Mouse (Mus musculus) fat pad, adult 2 months (tissue): ENCODE measurements around the gene Arhgap6.

Experiments used
- DNase-seq: peaks from one replicate; pipeline ENCODE4 v3.0.0-alpha.2; 2011; ENCODE audit warnings: low read depth, low spot score; ENCODE audit errors: extremely low read depth

Gene Arhgap6

GRCm38 (mm10) chrX:169107372-169107771 lies 312.5 kb downstream of the Arhgap6 start:
- DNase-seq = no peak

DNA sequence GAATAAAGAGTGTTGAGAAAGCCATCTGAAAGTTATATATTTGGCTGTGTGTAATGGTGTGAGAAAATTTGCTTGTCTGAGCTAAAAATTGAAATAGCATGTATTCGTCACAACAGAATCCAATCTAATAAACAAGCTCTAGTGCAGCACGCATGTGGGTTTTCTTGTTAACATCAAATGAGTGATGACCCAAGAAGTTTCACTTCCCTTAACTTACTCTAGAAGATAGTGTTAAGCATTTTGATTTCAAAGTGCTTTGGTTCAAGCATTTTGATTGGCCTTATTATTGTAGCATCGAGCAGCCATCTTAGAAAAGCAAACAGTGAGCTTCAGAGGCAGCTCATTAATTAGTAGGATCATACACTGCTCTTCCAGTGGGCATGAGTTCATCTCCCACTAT lies 315.1 kb downstream of the Arhgap6 start:
- DNase-seq = no peak

- no peak for DNase-seq
These were observed 317.8 kb downstream of the Arhgap6 start for GRCm38 (mm10) chrX:169112662-169113061.

DNA sequence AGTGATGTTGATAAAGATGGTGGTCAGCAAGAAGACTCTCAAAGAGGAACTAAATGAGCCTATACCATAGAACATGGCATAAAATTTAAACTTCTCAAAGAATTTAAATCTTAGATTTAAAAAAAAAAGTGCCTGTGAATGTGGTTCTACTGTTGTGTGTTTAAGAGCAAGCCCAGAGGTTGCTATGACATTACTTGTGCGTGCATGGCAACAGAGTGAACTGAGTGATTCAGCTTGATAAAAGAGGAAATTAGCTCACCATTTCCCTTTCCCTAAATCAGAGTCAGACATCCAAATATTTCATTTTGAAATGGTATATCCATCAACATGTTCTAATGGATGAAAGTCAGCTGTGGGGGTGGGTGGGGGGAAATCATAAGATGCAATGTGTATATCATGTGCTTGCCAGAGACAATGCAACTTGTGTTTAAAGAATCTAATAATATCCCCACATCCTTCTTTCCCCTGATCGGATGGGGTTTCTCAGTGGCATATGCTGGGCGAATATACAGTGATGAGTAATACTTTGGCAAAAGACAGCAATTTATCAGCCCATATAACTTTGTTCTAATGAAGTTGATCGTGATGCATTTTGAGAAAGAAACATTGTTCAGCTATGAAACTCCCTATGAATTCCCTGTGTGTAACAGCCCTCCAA lies 328.3 kb downstream of the Arhgap6 start:
- DNase-seq = no peak

GRCm38 (mm10) chrX:169123773-169124151 lies 328.9 kb downstream of the Arhgap6 start:
- no peak for DNase-seq

GRCm38 (mm10) chrX:169139758-169140157 lies 344.9 kb downstream of the Arhgap6 start:
- DNase-seq = no peak

GRCm38 (mm10) chrX:169140467-169140866 lies 345.6 kb downstream of the Arhgap6 start:
- no peak for DNase-seq

GRCm38 (mm10) chrX:169153805-169154204 lies 358.9 kb downstream of the Arhgap6 start:
- DNase-seq = no peak

GRCm38 (mm10) chrX:169158385-169158784 lies 363.5 kb downstream of the Arhgap6 start:
- no peak for DNase-seq

GRCm38 (mm10) chrX:169170981-169171380 lies 376.1 kb downstream of the Arhgap6 start:
- DNase-seq = no peak

GRCm38 (mm10) chrX:169173796-169174195 lies 378.9 kb downstream of the Arhgap6 start:
- DNase-seq = no peak

- DNase-seq = no peak
These were observed 383.7 kb downstream of the Arhgap6 start for GRCm38 (mm10) chrX:169178634-169179033.

DNA sequence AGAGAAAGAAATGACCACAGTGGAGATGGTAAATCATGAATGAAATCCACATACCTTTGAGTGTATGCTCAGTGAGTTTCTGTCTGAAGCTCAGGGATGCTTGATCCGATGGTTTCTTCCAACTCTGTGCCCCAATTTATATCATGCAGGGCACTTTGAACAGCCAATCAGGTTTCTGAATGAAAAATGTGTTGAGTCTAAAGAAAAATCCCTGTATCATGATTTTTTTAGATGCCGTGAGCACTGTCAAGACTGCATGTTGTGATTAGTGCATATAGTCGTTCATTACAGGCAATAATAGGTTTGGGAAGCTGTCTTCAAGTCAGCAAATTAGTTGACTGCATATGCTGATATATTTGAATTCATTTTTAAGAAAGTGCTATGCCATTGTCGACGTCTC lies 392.2 kb downstream of the Arhgap6 start, which contains the start of gene Amelx:
TSS of gene Amelx (minus strand) at position 101 of the 400 bp plus-strand sequence.
- no peak for DNase-seq

DNA sequence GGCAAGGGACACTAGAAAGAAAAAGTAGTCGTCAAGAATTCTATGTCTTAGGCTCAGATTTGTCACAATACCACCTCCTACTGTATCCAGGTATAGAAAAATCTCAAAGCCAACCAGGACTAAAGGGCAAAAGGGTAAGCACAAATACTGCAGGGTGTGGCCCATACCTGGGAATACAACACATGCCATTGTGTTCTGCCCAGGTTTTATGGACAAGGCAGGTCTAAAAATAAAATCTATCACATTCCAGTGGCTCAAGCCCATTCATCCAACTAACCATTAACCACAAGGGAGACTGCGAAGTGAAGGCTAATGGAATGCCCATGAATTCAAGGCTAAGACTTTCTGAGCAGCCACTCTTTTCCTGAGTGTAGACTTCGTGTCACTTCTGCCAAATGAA lies 415.1 kb downstream of the Arhgap6 start:
- DNase-seq = no peak

DNA sequence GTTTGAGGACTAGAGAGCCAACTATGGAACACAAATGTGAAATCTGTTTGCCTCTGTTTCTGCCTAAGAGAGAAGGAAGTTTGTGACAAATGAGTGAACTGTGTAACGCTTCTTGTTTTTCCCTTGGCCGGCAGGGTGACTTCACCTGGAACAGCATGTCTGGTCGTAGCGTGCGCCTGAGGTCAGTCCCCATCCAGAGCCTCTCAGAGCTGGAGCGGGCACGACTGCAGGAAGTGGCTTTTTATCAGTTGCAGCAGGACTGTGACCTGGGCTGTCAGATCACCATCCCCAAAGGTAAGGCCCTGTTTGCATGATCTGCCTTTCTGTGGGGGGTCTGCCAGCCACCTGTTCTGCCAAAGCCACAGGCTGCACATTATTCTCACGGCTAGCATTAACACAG lies 425.2 kb downstream of the Arhgap6 start:
- DNase-seq = no peak

- DNase-seq = no peak
These were observed 427.6 kb downstream of the Arhgap6 start for GRCm38 (mm10) chrX:169222357-169223062.

- DNase-seq = no peak
These were observed 461.0 kb downstream of the Arhgap6 start for GRCm38 (mm10) chrX:169255915-169256314.

GRCm38 (mm10) chrX:169256741-169257140 lies 461.8 kb downstream of the Arhgap6 start:
- DNase-seq = no peak

DNA sequence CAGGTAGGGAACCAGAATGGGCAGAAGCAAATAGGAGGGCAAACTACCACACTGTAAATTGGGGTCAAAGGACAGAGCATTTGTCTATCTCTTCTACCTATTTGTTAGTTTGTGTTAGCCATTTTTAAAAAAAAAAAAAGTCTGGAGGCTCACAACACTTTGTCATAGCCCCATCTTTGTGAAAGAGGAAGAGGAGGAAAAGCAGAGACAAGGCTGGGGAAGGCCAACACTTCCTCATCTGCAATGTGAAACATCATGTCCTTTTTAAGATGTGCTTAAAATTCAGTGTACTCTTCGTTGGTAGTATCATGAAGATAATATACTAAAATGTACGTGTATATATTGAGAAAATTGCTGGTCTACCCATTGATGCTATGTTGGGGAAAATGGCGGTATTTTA lies 466.1 kb downstream of the Arhgap6 start:
- DNase-seq = no peak

- no peak for DNase-seq
These were observed 467.3 kb downstream of the Arhgap6 start for GRCm38 (mm10) chrX:169262212-169262611.

DNA sequence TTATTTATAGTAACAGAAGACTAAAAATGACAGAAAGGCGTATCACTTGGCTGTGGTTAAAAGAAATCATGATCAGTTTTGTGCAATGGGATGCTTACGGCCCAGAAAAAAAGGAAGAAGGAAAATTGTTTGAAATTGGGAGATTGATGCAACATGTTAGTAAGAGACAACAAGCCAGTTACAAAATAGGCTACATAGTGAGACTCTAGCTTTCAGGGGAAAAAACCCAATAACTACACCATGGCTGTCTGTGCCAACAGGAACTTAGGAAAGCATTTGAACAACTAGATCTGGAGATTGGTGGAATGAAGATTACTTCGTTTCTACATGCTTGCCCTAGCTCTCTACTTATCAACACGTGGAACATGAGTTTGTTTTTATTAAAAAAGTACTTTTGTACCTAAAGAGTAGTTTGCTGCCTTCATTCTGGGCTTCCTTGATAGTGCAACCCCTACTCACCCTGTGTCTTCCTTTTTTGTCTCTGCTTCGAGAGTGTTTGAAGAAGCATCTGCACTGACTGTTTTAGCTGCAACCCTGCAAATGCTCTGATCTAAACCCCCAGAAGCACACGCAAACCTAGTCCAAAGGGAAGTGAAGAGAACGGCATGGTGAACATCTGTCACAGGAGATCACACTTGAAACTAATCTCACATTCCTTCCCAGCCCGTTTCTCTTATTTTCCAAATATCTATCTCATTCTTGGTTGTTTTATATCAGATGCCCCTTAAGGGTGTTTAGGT lies 468.7 kb downstream of the Arhgap6 start:
- DNase-seq = no peak

DNA sequence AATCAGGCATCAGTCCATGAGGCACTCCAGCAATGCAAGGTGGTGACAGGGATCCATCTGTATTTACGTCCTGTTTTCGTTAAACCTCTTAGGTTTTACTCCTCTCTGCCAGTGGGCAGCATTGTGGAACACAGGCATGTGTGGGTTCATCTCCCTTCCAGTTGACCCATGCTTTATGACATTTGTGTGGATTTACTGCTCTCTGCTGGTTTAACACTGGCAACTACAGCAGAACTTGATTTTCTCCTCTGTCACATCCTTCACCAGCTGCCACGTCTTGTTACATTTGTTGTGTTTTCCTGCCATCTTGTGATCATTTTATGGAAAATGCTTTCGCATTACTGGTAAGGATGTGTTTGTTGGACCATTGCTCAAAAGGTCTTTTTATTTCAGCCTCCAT lies 504.7 kb downstream of the Arhgap6 start:
- no peak for DNase-seq
